Mouse (Mus musculus) kidney, adult 2 months (tissue): ENCODE data around the gene Ldb3. TPM values are rescaled to one million over a fixed set of nuclear protein-coding genes. Genes with fewer than 3 reads are reported as not detected.

Experiments
- DNase-seq: peaks from one replicate; pipeline ENCODE4 v3.0.0; 2021
- H3K27ac ChIP-seq: fragments of 200-500 bp; 2 replicates; pipeline ENCODE4 v1.5.1; 2012; ENCODE audit warnings: low read depth, low read length, control low read depth, inconsistent platforms; ENCODE audit not compliant: insufficient read depth
- H3K27me3 ChIP-seq: fragments of 200-500 bp; replicated peaks from 2 replicates; pipeline ENCODE4 v1.6.1; 2012; ENCODE audit warnings: mild to moderate bottlenecking, moderate library complexity, low read length, inconsistent platforms; ENCODE audit not compliant: control insufficient read depth, insufficient read depth
- H3K36me3 ChIP-seq: fragments of 200-500 bp; 2 replicates; pipeline ENCODE4 v1.6.1; 2012; ENCODE audit warnings: mild to moderate bottlenecking, moderate library complexity, low read length, inconsistent platforms; ENCODE audit not compliant: control insufficient read depth, insufficient read depth
- H3K4me1 ChIP-seq: fragments of 200-500 bp; 2 replicates; pipeline ENCODE4 v1.6.1; 2011; ENCODE audit warnings: low read length; ENCODE audit not compliant: control insufficient read depth, insufficient read depth
- H3K4me3 ChIP-seq: fragments of 200-500 bp; 2 replicates; pipeline ENCODE4 v1.5.1; 2011; ENCODE audit warnings: mild to moderate bottlenecking, low read depth, low read length, control low read depth; ENCODE audit not compliant: insufficient read depth
- CTCF ChIP-seq: fragments of 200-500 bp; conservative IDR thresholded peaks from 2 replicates; pipeline ENCODE4 v1.5.1; 2011; ENCODE audit warnings: low read depth, mild to moderate bottlenecking, control low read depth, low read length, moderate library complexity, mixed read lengths; ENCODE audit not compliant: insufficient read depth, insufficient read length
- POLR2A ChIP-seq: fragments of 200-500 bp; IDR thresholded peaks from one replicate; pipeline ENCODE4 v1.6.1; 2011; ENCODE audit warnings: low read depth, low read length, control low read depth
- WGBS: fragments of 180-500 bp; shearing (Covaris S2); methylation state at CpG from one replicate; pipeline ENCODE4 v1.1.7; 2018; 5-methylcytosine and 5-hydroxymethylcytosine counted together
- polyA plus RNA-seq: library from polyadenylated mRNA; depleted of rRNA; stranded (reverse); fragments of >200 nt; gene quantifications from 2 replicates; pipeline ENCODE4 v1.2.3, GENCODE M21; 2012

Gene Ldb3
- polyA plus RNA-seq, 1 experiment: 26.0 TPM

DNA sequence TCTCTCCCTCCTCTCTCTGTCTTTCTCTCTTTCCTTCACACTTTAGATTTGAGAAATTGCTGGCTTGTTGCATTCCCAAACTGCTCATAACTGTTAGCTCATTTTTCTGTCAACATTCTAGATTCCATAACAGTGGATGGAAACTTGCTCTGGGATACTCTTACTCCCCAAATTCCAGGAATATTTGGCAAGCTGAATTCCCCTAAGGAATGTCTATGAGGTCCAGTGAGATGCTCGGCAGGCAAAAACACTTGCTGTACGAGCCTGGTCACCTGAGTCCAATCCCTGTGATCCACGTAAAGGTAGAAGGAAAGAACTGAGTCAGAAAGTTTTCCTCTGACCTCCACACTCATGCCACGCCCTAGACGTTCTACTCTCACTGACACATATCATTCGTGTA lies 55.9 kb downstream of the Ldb3 start:
- Histone ChIP-seq H3K27me3 (no peaks in the 10 kb centered on the region), H3K36me3 (no peaks in the 10 kb centered on the region), H3K4me3 (no peak overlapping the region), H3K4me1 (peaks cover 2% of the 10 kb centered on the region; the same call in 1 of the 2 replicates), H3K27ac (peak overlapping the region; percentile 29; the same call in 1 of the 2 replicates)
- peak; percentile 21 for DNase-seq
- TF ChIP-seq CTCF (no peak), POLR2A (no peak)
- 56% methylated on average over 6 of the region's 6 CpGs for WGBS

DNA sequence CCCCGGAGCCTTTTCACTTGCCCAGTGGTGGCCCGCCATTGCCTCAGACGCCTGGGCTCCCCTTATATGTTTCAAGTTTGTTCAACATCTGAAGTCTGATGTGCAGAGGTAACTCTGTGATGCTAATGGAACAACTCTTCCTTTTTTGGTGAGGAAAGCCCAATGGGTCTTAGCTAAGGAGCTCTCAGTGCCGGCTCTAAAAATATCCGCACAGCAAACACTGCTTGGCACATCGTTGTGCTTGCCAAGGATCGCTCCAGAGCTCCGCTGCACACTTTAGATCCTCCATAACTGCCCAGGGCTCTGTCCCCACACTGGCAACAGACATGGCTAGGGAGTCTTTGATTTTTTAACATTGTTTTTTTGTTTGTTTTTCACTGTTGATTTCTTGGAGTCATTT lies 59.7 kb downstream of the Ldb3 start:
- Histone ChIP-seq H3K36me3 (no peaks in the 10 kb centered on the region), H3K27ac (no peak overlapping the region), H3K27me3 (no peaks in the 10 kb centered on the region), H3K4me3 (no peak overlapping the region), H3K4me1 (peaks cover 2% of the 10 kb centered on the region; the same call in 1 of the 2 replicates)
- DNase-seq: no peak
- WGBS: 73% methylated on average over 8 of the region's 8 CpGs
- no peak for TF ChIP-seq CTCF
- TF ChIP-seq POLR2A: no peak

DNA sequence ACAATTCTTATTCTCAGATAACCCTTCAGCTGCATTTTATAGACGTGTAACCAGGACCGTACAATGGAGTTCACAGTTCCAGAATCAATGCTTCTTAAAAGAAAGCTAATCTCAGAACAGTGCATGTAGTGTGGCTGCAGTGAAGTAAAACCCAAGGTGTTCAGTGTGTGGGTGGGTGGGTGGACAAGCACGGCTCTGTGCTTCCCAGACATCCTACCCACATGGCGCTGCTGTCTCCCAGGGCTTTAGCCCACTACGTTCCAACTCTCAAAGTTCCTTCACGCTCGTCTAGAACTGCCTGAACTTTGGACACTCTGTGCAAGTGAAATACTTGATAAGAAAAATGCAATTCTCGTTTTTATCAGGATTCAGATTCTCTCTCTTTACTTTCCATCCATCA lies 65.8 kb downstream of the Ldb3 start, which contains the start of gene 9230112D13Rik:
Gene 9230112D13Rik, minus strand, starts transcription at position 101 of the 400 bp plus-strand sequence.
- 78% methylated on average over 8 of the region's 8 CpGs for WGBS
- no peak for TF ChIP-seq POLR2A
- no peak for TF ChIP-seq CTCF

DNA sequence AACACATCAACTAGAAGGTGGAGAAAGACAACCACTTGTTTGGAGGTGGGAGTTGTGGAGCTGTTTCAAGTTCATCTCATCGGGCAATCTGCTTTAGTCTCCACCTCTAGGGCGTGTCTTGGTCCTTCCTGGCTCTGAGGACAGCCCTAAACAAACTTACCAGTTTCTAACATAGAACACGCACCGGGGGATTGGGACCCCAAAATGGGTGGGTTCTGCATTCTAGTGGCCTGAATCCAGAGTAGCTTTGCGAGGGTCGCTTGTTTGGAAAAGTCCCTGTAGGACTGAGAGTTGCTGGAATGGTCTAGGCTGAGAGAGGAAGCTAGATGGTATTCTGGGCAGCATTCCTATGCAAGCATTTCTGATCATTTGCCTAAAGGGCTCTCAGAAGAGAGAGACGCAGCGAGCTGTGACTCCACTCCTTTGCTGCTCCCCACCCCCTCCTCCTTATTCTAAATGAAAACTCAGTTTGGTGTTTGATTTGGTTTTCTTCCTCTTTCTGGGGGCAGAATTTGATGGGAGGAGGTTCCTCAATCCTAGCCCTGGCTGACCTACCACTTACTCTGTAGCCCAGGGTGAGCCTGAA lies 70.4 kb downstream of the Ldb3 start:
- Histone ChIP-seq H3K4me1 (peaks cover 2% of the 10 kb centered on the region; the same call in 1 of the 2 replicates), H3K4me3 (no peak overlapping the region), H3K27me3 (no peaks in the 10 kb centered on the region), H3K27ac (no peak overlapping the region), H3K36me3 (no peaks in the 10 kb centered on the region)
- 69% methylated on average over 8 of the region's 8 CpGs for WGBS
- DNase-seq: no peak
- TF ChIP-seq CTCF: no peak
- no peak for TF ChIP-seq POLR2A

More for the DNA sequence above, 65.8 kb downstream of the Ldb3 start, which contains the start of gene 9230112D13Rik:
- Histone ChIP-seq H3K27me3 (no peaks in the 10 kb centered on the region), H3K27ac (no peak within 1 kb of the TSS), H3K36me3 (no peaks in the 10 kb centered on the region), H3K4me3 (no peak within 1 kb of the TSS), H3K4me1 (no peaks in the 10 kb centered on the region)
- no peak for DNase-seq

DNA sequence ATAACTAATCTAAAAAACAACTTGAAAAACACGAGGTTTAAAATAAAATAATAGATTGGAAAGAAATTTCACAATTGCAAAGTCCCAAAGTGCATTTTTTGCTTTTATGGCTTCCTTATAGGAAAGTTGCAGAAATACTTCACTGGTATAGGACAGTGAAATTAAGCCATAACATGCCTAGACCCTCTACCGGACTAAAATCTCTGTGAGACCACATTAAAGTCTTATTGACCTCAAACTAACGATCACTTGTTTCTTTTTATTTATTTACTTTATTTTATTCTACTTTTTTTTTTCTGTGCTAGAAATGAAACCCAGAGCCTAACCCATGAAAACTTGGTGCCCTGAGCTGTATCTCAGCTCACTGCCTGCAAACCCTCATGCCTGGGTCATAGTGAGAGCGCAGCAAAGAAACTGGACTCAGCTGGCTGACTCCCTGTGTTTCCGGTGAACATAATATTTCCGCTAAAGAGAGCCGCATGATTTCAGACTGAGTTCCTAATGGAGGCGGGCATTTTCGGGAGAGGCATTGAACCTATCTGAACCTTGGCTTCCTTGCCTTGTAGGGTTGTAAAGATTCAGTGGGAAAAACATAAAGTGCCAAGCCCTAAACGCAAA lies 71.4 kb downstream of the Ldb3 start:
- Histone ChIP-seq H3K27ac (no peak overlapping the region), H3K27me3 (no peaks in the 10 kb centered on the region), H3K4me1 (peaks cover 2% of the 10 kb centered on the region; the same call in 1 of the 2 replicates), H3K36me3 (no peaks in the 10 kb centered on the region), H3K4me3 (no peak overlapping the region)
- TF ChIP-seq POLR2A: no peak
- no peak for TF ChIP-seq CTCF
- 57% methylated on average over 10 of the region's 10 CpGs for whole genome bisulfite sequencing
- DNase-seq: no peak

DNA sequence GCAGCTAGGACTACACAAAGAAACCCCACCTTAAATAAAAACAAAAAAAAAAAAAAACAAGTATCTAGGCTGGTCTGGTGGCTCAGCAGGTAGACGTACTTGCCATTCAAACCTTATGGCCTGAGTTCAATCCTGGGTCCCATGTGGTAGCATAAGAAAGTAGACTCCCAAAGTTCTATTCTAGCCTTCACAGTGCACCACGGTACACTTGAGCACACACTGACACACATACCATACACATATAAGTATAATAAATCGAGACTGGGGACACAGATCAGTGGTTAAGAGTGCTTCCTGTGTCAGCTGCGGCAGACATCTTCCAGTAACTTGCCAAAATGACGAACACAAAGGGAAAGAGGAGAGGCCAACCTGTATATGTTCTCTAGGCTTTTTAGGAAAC lies 72.6 kb downstream of the Ldb3 start:
- no peaks in the 10 kb centered on the region for H3K27me3 ChIP-seq
- 78% methylated on average over 5 of the region's 5 CpGs for WGBS
- H3K36me3 ChIP-seq: no peaks in the 10 kb centered on the region
- no peak overlapping the region for H3K27ac ChIP-seq
- TF ChIP-seq POLR2A (no peak), CTCF (no peak)
- DNase-seq: no peak
- H3K4me1 ChIP-seq: peaks cover 2% of the 10 kb centered on the region; the same call in 1 of the 2 replicates
- no peak overlapping the region for H3K4me3 ChIP-seq

DNA sequence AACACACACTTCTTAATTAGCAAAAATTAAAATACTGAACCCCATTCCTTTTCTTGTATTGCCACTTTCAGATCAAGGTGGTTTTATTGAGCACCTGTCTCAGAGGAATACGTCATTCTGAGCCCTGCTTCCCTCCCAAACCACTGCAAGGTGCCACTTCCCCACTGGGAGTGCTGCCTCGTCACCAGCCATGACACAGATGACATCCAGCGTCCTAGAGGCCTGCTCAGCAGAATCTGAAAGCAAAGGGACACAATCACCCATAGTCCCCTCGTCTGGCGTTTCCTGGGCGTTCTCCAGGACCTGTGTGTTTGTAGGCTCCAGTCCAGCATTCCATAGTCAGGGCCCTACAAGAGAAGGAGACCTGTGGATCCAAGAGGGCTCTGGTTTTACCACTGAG lies 74.4 kb downstream of the Ldb3 start:
- H3K4me3 ChIP-seq: no peak overlapping the region
- peaks cover 2% of the 10 kb centered on the region; the same call in 1 of the 2 replicates for H3K4me1 ChIP-seq
- H3K27me3 ChIP-seq: no peaks in the 10 kb centered on the region
- H3K36me3 ChIP-seq: no peaks in the 10 kb centered on the region
- TF ChIP-seq POLR2A (no peak), CTCF (0 out of 2 replicates have a peak, but pooled peaks have one; percentile 28)
- DNase-seq: peak; percentile 48
- H3K27ac ChIP-seq: no peak overlapping the region
- WGBS: 43% methylated on average over 6 of the region's 6 CpGs
